ENCODE assay signal across 8 mouse cellular contexts in genomic region chr17:87264054-87264830, GRCm38 (mm10). TPM values are rescaled to one million over a fixed set of nuclear protein-coding genes. Genes with fewer than 3 reads are reported as not detected.
DNase-seq lines count a peak whose midpoint lies in the region; ATAC-seq and TF ChIP-seq lines count a peak whose summit lies in the region.

No protein-coding gene starts in this region.

- peaks cover 10% of the 10 kb centered on the region for H3K4me1 ChIP-seq in neural tube, embryonic 11.5 days (ENCODE audit: control insufficient read depth, insufficient read depth, low read length)
- H3K4me1 ChIP-seq in limb, embryonic 14.5 days (ENCODE audit: control insufficient read depth, insufficient read depth, low read length) = peaks cover 9% of the 10 kb centered on the region
- peaks cover 15% of the 10 kb centered on the region for H3K4me1 ChIP-seq in stomach, embryonic 15.5 days

- no peaks in the 10 kb centered on the region; the same call in 1 of the 2 replicates for H3K36me3 ChIP-seq in neural tube, embryonic 11.5 days (ENCODE audit: control insufficient read depth, insufficient read depth, low read length)
- peaks cover 20% of the 10 kb centered on the region; the same call in 1 of the 2 replicates for H3K36me3 ChIP-seq in limb, embryonic 14.5 days (ENCODE audit: control insufficient read depth, insufficient read depth, low read length)
- H3K36me3 ChIP-seq in stomach, embryonic 15.5 days = peaks cover 21% of the 10 kb centered on the region

- TF ChIP-seq POLR2A in limb, embryonic 14.5 days (IDR thresholded peaks at IDR 0.05; ENCODE audit: borderline replicate concordance, extremely low read depth, insufficient read depth, insufficient read length) = no peak

- peak overlapping the region; percentile 87 for H3K4me2 ChIP-seq in neural tube, embryonic 11.5 days (ENCODE audit: low read depth)
- peak overlapping the region; percentile 63 for H3K4me2 ChIP-seq in limb, embryonic 14.5 days (replicated peaks; ENCODE audit: low read depth, low read length, severe bottlenecking)
- peak overlapping the region; percentile 65 for H3K4me2 ChIP-seq in stomach, embryonic 15.5 days

- H3K27me3 ChIP-seq in neural tube, embryonic 11.5 days (ENCODE audit: control insufficient read depth, insufficient read depth, low read length) = no peaks in the 10 kb centered on the region
- no peaks in the 10 kb centered on the region for H3K27me3 ChIP-seq in limb, embryonic 14.5 days (ENCODE audit: control insufficient read depth, insufficient read depth, low read length)
- H3K27me3 ChIP-seq in stomach, embryonic 15.5 days (replicated peaks) = no peaks in the 10 kb centered on the region

- H3K9ac ChIP-seq in neural tube, embryonic 11.5 days (ENCODE audit: low read length) = 0 out of 2 replicates have a peak overlapping the region, but pooled peaks have one; percentile 1
- no peak overlapping the region for H3K9ac ChIP-seq in limb, embryonic 14.5 days (ENCODE audit: low read depth, low read length, severe bottlenecking)
- no peak overlapping the region for H3K9ac ChIP-seq in stomach, embryonic 15.5 days

- H3K27ac ChIP-seq in neural tube, embryonic 11.5 days (ENCODE audit: low read depth, low read length) = no peak overlapping the region
- no peak overlapping the region for H3K27ac ChIP-seq in limb, embryonic 14.5 days (replicated peaks; ENCODE audit: low read depth, low read length)
- H3K27ac ChIP-seq in stomach, embryonic 15.5 days = no peak overlapping the region

- ATAC-seq in neural tube, embryonic 11.5 days (ENCODE audit: insufficient read depth, low FRiP score, low TSS enrichment) = no peak
- no peak for ATAC-seq in limb, embryonic 14.5 days (ENCODE audit: low FRiP score, low read depth)
- no peak for ATAC-seq in stomach, embryonic 15.5 days (ENCODE audit: insufficient read depth, low FRiP score, low read depth)
- no peak for ATAC-seq in CD4-positive, CD25-positive, alpha-beta regulatory T cell, adult 4 months

- DNase-seq in adrenal gland, adult 2 months = peak; percentile 65
- no peak for DNase-seq in adrenal gland, postnatal 25 days
- no peak for DNase-seq in neural tube, embryonic 11.5 days (ENCODE audit: low spot score)
- DNase-seq in neural tube, embryonic 10.5 days (ENCODE audit: extremely low spot score, low spot score) = no peak
- no peak for DNase-seq in limb, embryonic 14.5 days (ENCODE audit: low spot score)
- DNase-seq in right cerebral cortex, postnatal 10 days (ENCODE audit: low spot score in 2 of 2) = no peak

- H3K9me3 ChIP-seq in neural tube, embryonic 11.5 days (ENCODE audit: control insufficient read depth, low read length) = no peaks in the 10 kb centered on the region; the same call in 1 of the 2 replicates
- H3K9me3 ChIP-seq in limb, embryonic 14.5 days (ENCODE audit: control insufficient read depth, low read length) = no peaks in the 10 kb centered on the region
- H3K9me3 ChIP-seq in stomach, embryonic 15.5 days = no peaks in the 10 kb centered on the region

- WGBS in neural tube, embryonic 11.5 days = 94% methylated on average over 11 of the region's 11 CpGs
- WGBS in limb, embryonic 14.5 days = 94% methylated on average over 11 of the region's 11 CpGs
- 83% methylated on average over 11 of the region's 11 CpGs for WGBS in stomach, embryonic 15.5 days

- H3K4me3 ChIP-seq in neural tube, embryonic 11.5 days (ENCODE audit: low read depth, low read length) = no peak overlapping the region
- H3K4me3 ChIP-seq in limb, embryonic 14.5 days (replicated peaks; ENCODE audit: low read length) = peak overlapping the region; percentile 76
- peak overlapping the region; percentile 85 for H3K4me3 ChIP-seq in stomach, embryonic 15.5 days (replicated peaks)

RNA-seq across cellular contexts. Expression of gene Mcfd2, which starts 1.5 kb away (rescaled TPM):
- 100 to 1,000 TPM; 232 to 255 TPM for total RNA-seq in adrenal gland, adult 2 months (2021)
- polyA plus RNA-seq in adrenal gland, adult 2 months (2012; rRNA removed) = 178 and 211 TPM in 2 replicates
- 264 and 267 TPM in 2 replicates for total RNA-seq in adrenal gland, postnatal 25 days (2021)
- polyA plus RNA-seq in neural tube, embryonic 11.5 days (2014; fragmentation: Nextera tagmentation; extraction: Ambion mirVana) = 74.1 and 79.4 TPM in 2 replicates
- polyA plus RNA-seq in limb, embryonic 14.5 days (2012; rRNA removed) = 70.3 and 73.6 TPM in 2 replicates
- polyA plus RNA-seq in limb, embryonic 14.5 days (2014; fragmentation: Nextera tagmentation; extraction: Ambion mirVana) = 89.6 and 98.4 TPM in 2 replicates
- polyA plus RNA-seq in stomach, embryonic 15.5 days (2015; fragmentation: Nextera tagmentation; extraction: Ambion mirVana) = 130 and 142 TPM in 2 replicates
- polyA plus RNA-seq in CD4-positive, CD25-positive, alpha-beta regulatory T cell, adult 4 months (2017; shearing (Covaris generic)) = 10 to 100 TPM; 34.0 to 43.8 TPM

RNA-seq across cellular contexts. Expression of gene Ttc7, which starts 18.4 kb away (rescaled TPM):
- total RNA-seq in adrenal gland, adult 2 months (2021) = 10 to 100 TPM; 12.0 to 15.1 TPM
- polyA plus RNA-seq in adrenal gland, adult 2 months (2012; rRNA removed) = 30.6 and 34.0 TPM in 2 replicates
- total RNA-seq in adrenal gland, postnatal 25 days (2021) = 7.8 and 12.3 TPM in 2 replicates
- polyA plus RNA-seq in neural tube, embryonic 11.5 days (2014; fragmentation: Nextera tagmentation; extraction: Ambion mirVana) = 2.1 and 3.3 TPM in 2 replicates
- polyA plus RNA-seq in limb, embryonic 14.5 days (2012; rRNA removed) = 7.8 and 12.6 TPM in 2 replicates
- polyA plus RNA-seq in limb, embryonic 14.5 days (2014; fragmentation: Nextera tagmentation; extraction: Ambion mirVana) = 6.4 and 9.4 TPM in 2 replicates
- 12.2 and 13.1 TPM in 2 replicates for polyA plus RNA-seq in stomach, embryonic 15.5 days (2015; fragmentation: Nextera tagmentation; extraction: Ambion mirVana)
- polyA plus RNA-seq in CD4-positive, CD25-positive, alpha-beta regulatory T cell, adult 4 months (2017; shearing (Covaris generic)) = 10 to 100 TPM; 13.5 to 19.3 TPM
